Mouse (Mus musculus) liver, adult 2 months (tissue): Measurements from ENCODE around the gene Kirrel3.

Experiments
- CTCF ChIP-seq: fragments of 200-500 bp; IDR thresholded peaks from 2 replicates; pipeline ENCODE4 v1.5.1; 2011; ENCODE audit warnings: low read depth, low read length, control low read depth
- POLR2A ChIP-seq: fragments of 200-500 bp; IDR thresholded peaks from 2 replicates; pipeline ENCODE4 v1.6.1; 2011; ENCODE audit warnings: low read length, control low read depth; ENCODE audit not compliant: insufficient read depth; ENCODE audit errors: extremely low read depth

DNA sequence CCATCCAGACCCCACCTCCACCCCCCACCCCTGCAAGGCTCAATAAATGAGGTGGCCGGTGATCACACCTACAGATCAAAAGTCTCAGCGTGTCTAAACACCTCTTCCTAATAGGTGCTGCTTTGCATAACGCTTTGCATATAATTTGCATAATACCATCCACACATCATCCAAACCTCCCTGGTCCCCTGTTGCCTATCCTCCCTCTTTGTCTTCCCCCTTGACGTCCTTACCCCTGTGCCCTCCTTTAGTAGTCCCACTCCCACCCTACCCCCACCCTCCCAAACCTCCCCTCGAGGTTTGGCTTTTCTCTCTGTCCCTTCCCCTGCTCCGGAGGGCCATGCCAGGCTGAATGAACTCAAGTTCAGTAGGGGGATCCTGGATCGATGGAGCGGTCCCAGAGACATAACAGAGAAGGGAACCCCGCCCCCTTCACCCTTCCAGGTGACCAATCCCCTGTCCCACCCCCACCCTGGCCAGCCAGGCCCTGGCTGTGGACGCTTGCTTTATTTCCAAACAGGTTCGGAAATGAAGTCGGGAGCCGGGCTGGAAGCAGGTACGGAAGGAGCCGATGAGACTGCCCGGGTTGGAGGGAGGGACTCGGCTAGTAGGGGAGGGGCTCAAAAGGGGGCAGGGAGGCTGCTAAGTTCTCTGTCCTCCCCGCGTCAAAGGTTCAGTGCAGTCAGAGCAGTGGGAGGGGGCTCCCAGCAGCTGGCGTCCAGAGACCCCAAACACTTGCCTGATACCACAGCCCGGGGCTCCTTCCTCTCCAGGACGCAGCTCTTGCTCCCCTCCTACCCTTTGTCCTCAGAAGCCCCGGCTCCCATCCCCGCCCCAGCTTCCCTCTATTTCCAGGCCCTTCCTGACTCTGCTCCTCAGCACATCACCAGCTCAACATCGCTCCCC is 539.1 kb downstream of the Kirrel3 start:
- TF ChIP-seq POLR2A = no peak
- no peak for TF ChIP-seq CTCF
